Mouse (Mus musculus): ENCODE measurements around the gene Ak1.

Gene Ak1

GRCm38 (mm10) chr2:32601417-32602065, 20.0 kb upstream of the Ak1 start:
- peak in 1 of 2 experiments; percentile 69 for DNase-seq

DNA sequence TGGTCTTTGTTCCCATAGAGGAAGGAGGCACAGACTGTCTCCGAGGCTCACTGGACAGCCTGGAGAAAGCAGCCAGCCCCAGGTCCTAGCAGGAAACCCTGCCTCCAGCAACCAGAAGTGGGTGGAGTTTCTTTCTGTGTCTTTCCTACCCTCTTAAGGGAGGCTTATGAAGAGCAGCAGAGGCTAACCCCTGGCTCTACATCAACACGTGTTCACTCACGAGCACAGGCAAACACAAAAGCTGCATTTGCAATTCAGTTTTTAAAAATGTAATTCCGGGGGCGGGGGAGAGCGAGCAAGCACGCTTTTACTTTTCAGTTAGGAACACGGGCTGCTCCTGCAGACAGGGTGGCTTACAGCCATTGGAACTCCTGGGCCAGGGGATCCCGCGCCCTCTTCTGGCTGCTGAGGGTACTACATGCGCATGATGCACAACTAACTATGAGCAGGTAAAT, 18.9 kb upstream of the Ak1 start:
- peak; percentile 97 to 98 for DNase-seq

DNA sequence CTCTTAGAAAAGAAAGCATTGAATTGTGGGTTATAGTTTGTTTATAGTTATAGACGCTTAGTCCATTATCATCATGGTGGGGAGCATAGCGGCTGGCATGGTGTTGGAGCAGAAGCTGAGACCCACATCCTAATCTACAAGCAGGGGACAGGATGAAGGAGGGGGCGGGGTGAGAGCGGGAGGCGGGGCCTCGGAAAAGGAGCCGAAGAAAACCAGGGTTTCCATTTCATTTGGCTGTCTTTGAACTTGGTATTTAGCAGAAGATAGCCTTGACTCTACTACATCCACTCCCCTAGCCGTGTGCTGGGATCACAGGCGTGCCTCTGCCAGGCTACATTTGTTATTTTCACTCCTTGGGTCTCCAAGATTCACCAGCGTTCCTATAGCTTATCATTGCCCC, 16.9 kb upstream of the Ak1 start:
- no peak for DNase-seq

- peak; percentile 89 to 91 for DNase-seq
These were observed 15.1 kb upstream of the Ak1 start for GRCm38 (mm10) chr2:32606161-32607142.

DNA sequence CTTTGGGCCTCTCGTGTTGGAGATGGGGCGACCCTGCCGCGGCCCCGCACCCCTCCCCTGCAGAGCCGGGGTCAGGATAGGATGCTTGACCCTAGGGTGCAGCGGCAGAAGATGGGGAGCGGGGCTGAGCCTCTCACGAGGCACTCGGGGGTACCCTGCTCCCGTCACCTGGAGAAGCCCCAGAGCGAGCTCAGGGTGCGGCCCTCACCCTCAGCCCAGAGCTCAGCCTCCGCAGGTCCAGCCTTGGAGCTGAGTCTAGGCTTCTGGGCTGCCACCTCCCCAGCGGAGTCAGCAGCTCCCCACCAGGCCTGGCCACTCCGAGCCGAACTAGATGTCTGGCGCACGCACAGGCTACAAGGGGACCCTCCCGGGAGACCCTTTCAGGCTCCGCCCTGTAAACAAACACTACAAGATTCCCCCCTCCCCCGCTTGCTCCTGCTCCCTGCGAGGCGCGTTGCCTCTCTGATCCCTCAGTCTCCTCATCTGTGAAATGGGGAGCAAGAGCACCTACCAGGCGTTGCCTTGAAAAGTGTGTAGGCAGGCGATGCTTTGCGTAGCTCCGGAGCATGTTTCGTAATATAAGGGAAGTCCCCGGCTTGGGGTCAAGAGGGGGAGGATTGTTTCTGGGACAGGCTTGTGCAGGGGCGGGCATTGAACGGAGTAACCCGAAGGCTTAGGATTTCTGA, 14.2 kb upstream of the Ak1 start:
- DNase-seq = peak; percentile 63 to 64

- DNase-seq = peak; percentile 56 to 59
These were observed 13.3 kb upstream of the Ak1 start for GRCm38 (mm10) chr2:32608141-32608777.

DNA sequence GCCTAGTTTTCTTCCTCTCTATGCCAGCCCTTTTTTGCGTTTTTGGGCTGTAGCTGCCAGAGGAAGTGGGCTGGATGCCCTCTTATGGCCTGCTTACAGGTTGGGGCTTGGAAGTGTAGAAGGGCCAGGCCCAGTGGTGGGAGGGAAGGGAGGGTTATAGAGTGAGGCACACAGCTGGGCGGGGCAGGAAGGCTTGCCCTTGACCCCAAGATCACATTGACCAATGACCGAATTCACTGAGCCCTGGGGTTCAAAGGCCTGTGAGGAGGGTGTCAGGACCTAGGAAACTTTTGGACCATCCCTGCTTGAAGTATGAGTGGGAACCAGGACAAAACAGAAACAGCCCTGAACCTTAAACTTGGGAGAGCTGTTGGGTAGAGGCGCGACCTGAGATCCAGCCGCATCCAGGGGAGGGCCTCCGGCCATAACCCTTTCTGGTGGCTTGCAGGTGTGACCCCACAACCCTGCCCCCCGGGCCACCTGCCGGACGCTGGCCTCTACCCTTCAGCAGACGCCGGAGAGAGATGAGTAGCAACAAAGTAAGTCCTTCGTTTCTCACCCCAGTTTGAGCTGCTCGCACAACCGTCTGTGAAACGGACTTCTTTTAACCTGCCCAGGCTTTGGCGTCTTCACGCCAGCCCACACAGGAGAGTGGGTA, 12.7 kb upstream of the Ak1 start:
- no peak for DNase-seq

GRCm38 (mm10) chr2:32610610-32611229, 10.8 kb upstream of the Ak1 start:
- DNase-seq = peak in 1 of 2 experiments; percentile 47

GRCm38 (mm10) chr2:32612274-32612673, 9.3 kb upstream of the Ak1 start:
- no peak for DNase-seq

GRCm38 (mm10) chr2:32617109-32617508, 4.4 kb upstream of the Ak1 start:
- no peak for DNase-seq

DNA sequence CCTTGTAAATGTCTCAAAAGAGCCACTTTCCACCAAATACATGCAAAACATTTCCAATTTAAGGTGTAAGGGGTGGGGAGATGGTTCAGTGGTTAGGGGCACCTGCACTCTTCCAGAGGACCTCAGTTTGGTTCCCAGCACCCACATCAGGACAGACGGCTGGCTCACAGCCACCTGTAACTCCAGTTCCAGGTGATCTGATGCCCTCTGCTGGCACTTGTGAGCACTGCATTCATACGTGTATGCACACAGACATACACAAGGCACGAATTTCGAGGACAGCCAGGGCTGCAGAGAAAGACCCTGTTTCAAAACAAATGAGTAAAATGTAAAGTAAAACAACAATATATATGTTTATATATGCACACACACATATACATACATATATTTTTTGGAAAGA, 4.0 kb upstream of the Ak1 start:
- peak in 1 of 2 experiments; percentile 74 for DNase-seq

DNA sequence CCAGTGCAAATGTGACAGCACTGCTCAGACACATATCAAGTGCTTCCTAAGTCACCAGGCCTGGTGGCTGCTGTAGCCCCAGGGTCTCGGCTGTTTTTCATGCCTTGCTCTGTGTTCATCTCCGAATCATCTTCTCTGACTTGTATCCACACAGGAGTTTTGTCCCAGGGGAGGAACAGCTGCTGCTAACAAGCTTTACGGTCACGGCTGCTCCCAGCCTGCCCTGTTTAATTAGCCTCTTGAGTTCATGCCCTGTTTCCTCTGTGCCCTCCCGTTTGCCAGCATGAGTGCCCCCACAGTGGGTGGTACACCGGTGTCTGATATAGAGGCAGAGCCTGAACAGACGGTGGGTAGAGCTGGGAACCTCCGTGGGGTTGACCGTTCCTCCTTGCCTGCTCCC, 3.5 kb upstream of the Ak1 start:
- no peak for DNase-seq

- no peak for DNase-seq
These were observed 659 bp upstream of the Ak1 start for GRCm38 (mm10) chr2:32620682-32621516.

DNA sequence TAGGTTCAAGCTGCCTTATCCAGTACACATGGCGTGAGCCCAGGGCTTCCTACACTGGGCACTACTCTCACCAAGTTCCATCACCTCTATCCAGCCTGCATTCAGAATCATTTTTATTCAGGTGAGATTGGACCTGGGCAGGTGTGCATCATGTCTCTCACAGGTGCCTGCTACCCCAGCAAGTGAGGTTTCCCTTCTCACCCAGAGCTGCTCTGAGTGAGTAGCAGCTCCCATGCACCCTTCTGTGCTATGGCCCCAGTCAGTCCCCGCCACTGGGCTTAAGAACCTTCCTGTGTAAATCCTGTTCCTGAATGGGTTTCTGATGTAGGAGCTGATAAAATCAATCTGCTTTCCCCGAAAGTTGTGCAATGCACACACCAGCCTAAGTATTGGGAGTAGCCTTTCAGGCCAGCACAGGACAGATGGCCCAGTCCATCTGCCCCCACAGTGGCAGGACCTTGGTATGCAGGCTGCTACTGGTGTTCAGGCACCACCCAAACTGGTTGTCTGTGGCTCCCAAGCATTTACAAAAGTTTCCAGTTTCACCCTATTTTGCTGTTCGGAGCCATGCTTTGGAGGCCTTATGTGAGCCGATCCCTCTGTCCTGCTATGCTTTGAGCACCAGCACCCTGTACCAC, 2.7 kb downstream of the Ak1 start:
- DNase-seq = no peak

GRCm38 (mm10) chr2:32625212-32625872, 3.8 kb downstream of the Ak1 start:
- peak; percentile 86 to 87 for DNase-seq

DNA sequence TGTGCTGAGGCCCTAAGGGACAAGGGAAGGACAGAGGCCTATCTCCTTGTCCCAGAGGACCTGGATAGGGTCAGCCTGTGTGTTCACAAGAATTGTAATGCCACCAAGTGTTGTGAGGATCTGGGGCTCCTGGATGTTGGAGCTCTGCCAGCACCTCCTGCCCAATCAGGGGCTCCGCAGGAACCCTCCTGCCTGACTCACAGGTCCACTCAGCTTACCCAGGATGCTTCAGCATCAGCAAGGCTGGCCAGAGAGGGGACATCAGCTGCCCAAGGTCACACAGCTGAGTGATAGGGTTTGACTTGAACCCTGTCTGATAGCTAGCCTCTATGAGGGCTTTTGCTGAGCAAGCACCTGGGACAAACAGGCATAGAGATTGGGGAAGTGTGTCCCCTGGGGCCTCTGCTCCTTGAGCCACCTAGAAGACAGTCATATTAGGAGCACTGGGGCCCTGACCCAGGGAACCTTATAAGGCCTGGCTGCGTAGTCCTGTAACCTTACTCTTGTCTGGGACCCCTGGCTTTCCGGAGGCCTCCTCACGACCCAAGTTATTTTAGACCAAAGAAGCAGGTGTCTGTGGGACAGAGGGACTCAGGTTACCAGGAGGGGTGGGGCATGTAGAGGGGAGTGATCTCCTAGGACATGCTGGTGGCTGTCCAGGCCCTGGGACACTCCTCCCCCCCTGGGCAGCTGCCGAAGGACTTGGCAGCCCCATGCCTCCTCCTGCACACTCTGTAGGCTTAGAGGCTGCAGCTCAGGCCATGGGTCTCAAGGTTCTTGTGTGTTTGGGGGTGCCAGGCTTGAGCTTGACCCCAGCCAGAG, 4.5 kb downstream of the Ak1 start:
- DNase-seq = peak; percentile 68 to 77

DNA sequence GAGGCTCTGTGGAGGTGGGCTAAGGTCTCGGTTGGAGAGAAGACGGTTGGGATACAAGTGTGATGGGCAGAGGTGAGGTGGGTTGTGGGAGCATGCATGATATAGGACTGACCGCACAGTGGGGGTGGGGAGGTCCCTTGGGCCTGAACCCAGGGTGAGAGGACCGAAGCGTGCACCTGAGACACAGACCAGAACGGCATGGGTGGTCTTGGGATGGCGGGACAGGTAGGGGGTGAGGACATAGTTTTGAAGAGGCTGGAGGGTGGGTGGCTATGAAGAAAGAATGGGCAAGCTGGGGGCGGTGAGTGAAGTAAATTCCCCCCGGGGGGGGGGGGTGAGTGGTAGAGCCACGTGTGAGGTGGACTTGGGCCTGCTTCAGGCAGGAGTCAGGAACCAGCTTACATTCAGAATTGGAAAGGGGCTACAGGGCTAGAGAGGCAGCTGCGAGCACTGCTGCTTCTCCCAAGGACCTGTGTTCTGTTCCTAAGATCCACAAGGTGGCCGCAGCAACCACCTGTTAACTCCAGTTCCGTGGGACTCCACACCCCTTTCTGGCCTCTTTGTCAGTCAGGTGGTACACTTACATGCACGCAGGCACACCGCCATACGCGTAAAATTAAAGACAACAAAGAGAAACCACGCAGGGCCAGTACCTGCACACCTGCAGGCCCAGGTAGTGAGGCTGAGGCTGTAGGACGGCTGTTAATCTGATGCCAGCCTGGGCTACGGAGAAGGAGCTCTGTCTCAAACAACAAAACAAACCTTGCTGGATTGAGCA, 5.9 kb downstream of the Ak1 start:
- no peak for DNase-seq

GRCm38 (mm10) chr2:32628044-32628550, 6.5 kb downstream of the Ak1 start:
- no peak for DNase-seq

Data from cerebellum, postnatal 14 days (tissue).